Mouse (Mus musculus) monocyte, adult 5-6 weeks (primary cell): Measurements from ENCODE around the gene Fam166a. TPM values are rescaled to one million over a fixed set of nuclear protein-coding genes. Genes with fewer than 3 reads are reported as not detected.

Source experiments
- ATAC-seq: fragments of 153-309, 156-312 bp; replicated peaks from 2 replicates; pipeline ENCODE4 v1.8.0; 2017; ENCODE audit warnings: mild to moderate bottlenecking; ENCODE audit not compliant: low TSS enrichment, insufficient number of reproducible peaks, severe bottlenecking, poor library complexity, low FRiP score
- total RNA-seq: library from RNA; stranded (forward); fragments of 200-1000, 200-491, 200-594 nt; gene quantifications from 3 replicates; pipeline ENCODE4 v1.2.3, GENCODE M21; 2017

Fam166a gene
- total RNA-seq: not detected in 3 replicates

GRCm38 (mm10) chr2:25218445-25218844, at the start of gene Fam166a:
Gene Fam166a (plus strand): TSS chr2:25218745.
- ATAC-seq: no peak

- no peak for ATAC-seq
Observed at GRCm38 (mm10) chr2:25169778-25170177, 48.8 kb upstream of the Fam166a start.

GRCm38 (mm10) chr2:25170326-25171100, 48.0 kb upstream of the Fam166a start:
- no peak for ATAC-seq

GRCm38 (mm10) chr2:25171101-25171768, 47.3 kb upstream of the Fam166a start:
- ATAC-seq: no peak

- ATAC-seq: no peak
Observed at GRCm38 (mm10) chr2:25171769-25172153, 46.8 kb upstream of the Fam166a start.

GRCm38 (mm10) chr2:25172629-25173028, 45.9 kb upstream of the Fam166a start:
- ATAC-seq: peak; percentile 19; the same call in 1 of the 2 replicates

GRCm38 (mm10) chr2:25173821-25174220, 44.7 kb upstream of the Fam166a start:
- no peak for ATAC-seq

- ATAC-seq: no peak
Observed at GRCm38 (mm10) chr2:25174866-25175689, 43.5 kb upstream of the Fam166a start.

GRCm38 (mm10) chr2:25175690-25176078, 42.9 kb upstream of the Fam166a start:
- ATAC-seq: no peak

GRCm38 (mm10) chr2:25176573-25176972, 42.0 kb upstream of the Fam166a start:
- ATAC-seq: no peak

GRCm38 (mm10) chr2:25177076-25177475, 41.5 kb upstream of the Fam166a start:
- ATAC-seq: no peak

GRCm38 (mm10) chr2:25177685-25178084, 40.9 kb upstream of the Fam166a start:
- no peak for ATAC-seq

GRCm38 (mm10) chr2:25178285-25178972, 40.1 kb upstream of the Fam166a start:
- no peak for ATAC-seq

- no peak for ATAC-seq
Observed at GRCm38 (mm10) chr2:25179566-25180217, 38.9 kb upstream of the Fam166a start.

GRCm38 (mm10) chr2:25180478-25180903, 38.1 kb upstream of the Fam166a start, which contains the start of gene Nrarp:
Gene Nrarp (plus strand): TSS chr2:25180758.
- ATAC-seq: peak; percentile 86

GRCm38 (mm10) chr2:25180973-25181890, 37.3 kb upstream of the Fam166a start:
- no peak; the same call in 1 of the 2 replicates for ATAC-seq

- ATAC-seq: no peak
Observed at GRCm38 (mm10) chr2:25181891-25182397, 36.6 kb upstream of the Fam166a start.
